Mouse (Mus musculus): Measurements from ENCODE around the gene Adora3. TPM values are rescaled to one million over a fixed set of nuclear protein-coding genes. Genes with fewer than 3 reads are reported as not detected.

The Adora3 gene
- not detected for total RNA-seq (2021)

GRCm38 (mm10) chr3:105870558-105870957 is at the start of gene Adora3, which contains the start of gene Tmigd3:
TSS of gene Adora3 (plus strand) at chr3:105870858.
TSS of gene Tmigd3 (plus strand) at chr3:105870903.
- DNase-seq = no peak

- DNase-seq = no peak
Observed at GRCm38 (mm10) chr3:105821504-105821903, 49.2 kb upstream of the Adora3 start.

- no peak for DNase-seq
Observed at GRCm38 (mm10) chr3:105823609-105824008, 47.0 kb upstream of the Adora3 start.

GRCm38 (mm10) chr3:105824103-105824502 is 46.6 kb upstream of the Adora3 start:
- DNase-seq = peak; percentile 40

DNA sequence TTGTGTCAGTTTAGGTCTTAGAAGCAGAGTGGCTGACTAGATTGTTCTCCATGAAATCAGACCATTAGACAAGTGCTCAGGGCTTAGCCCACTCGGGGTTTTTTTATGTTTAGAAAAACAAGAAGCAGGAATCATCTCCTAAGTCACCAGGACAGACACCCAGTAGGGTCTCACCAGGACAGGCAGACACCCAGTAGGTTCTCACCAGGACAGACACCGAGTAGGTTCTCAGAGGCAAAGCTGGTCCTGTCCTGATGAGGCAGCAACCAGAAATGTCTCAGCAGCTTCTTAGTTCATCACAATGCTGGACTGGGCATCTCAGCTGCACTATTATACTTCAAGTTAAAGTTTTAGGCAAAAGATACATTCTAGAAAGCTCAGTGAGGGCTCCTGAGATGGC is 46.0 kb upstream of the Adora3 start:
- no peak for DNase-seq

DNA sequence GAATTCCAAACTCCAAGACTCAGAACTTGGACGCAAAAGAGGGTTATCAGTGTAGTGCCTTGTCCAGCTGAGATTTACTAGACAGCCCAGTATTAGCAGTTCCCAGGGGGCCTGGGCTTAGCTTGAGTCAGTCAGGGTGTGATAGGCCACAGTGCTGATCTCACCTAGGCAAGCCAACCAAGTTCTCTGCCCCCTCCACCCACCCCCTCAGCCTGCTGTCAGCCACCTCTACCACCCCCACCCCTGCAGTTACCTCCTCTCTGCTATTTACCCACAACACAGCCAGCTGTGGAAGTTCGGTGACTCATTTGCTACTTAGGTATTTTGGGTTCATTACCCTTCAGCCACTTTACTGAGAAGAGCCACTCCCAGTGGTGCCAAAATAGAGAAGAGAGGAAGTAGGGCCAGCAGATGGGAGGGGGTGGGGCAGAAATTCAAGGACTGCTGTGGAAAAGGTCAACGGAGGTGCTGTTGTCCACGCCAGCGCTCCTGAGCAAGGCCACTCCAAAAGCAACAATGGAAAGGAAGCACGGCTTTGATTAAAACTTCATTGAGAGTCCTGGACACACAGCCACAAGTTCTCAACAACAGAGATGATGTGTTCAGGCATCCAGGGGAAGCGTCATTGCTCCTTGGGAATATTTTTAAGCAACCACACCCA is 45.0 kb upstream of the Adora3 start:
- DNase-seq = peak; percentile 70

DNA sequence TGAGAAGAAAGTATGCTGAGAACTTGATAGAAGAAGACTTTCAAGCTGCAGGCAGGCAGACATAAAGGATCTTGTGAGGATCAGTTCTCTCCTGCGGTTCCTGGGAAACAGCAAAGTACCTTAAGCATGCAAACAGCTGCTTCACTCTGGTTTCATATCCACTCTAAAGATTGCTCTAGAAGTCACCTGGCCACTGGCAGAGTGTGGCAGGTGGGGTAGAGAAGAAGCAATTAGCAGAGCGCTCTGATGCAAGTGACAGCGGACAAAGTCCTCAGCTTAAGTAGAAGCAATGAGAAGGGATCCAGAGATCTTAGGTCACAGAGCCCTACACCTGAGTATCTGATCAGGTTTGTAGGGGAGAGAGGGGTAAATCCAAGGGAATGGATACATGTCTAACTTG is 39.1 kb upstream of the Adora3 start:
- DNase-seq = no peak

DNA sequence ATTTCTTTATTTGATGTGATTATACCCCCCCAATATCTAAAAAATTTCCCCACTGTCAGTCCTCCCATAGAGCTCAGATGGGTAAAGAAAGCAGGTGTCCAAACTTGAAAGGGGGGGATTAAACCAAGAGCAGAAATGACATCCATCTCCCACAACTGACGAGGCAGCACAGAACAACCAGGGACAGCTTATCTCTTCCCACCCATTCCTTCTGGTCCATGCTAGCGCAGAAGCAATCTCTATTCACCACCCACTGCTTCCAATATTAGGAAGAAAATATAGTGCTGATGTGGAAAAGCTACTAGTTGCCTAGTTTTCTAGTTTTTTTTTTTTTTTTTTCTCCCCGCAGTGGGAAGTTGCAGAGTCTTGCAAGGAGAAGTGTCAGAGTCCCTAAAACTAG is 34.8 kb upstream of the Adora3 start:
- no peak for DNase-seq

GRCm38 (mm10) chr3:105836883-105837282 is 33.8 kb upstream of the Adora3 start:
- DNase-seq = no peak

- DNase-seq = no peak
Observed at GRCm38 (mm10) chr3:105838655-105839054, 32.0 kb upstream of the Adora3 start.

DNA sequence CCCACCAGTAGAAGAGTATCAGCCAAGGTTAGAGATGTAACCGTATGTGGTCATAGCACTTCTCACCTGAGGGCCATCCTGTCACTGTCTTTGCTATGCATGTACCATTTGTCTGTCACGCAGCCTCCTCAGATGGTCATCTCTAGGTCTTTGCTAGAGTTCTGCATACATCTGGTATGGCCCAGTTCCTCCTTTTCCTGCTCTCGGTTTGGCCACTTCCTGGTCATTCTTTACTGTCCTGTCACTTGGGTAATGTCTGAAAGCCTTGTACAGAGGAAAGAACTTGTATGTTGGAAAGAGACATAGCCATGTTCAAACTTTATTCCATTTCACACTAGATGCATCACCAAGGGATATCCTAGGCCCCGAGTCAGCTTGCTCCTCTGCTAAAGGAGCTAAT is 30.8 kb upstream of the Adora3 start:
- no peak for DNase-seq

DNA sequence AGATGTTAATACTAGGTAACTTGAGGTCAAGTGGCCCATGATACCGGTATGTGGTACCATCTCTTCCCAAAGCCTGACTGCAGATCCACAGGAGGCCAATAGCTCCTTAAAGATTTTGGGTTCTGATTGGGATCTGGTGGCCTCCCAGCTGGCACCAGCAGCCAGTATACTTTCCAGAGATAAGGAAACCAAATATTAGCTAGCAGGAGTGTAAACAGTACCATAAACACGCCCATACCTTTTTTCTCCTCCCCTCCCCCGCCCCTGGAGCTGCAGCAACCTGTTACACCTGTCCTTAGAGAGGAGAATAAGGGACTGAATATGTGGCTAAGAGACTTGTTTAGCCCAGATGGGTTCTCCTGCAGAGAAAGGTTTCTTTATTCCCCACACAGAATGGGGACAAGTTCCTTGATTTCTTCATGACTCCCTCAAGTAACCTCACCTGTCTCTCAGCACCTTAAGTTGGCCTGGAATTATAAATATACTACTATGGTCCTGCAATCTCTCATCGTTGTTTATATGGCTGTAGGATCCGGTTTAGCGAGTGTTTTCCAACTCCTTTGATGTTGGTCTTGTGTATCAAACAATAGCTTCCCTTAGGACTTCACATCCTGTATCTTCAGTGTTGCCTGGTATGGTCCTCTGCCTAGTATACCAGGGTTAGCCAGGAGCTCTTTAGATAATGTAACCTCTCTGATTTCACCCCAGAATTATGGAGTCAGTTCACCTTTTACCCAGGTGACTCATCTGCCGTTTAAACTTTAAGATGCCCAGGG is 24.2 kb upstream of the Adora3 start:
- no peak for DNase-seq

DNA sequence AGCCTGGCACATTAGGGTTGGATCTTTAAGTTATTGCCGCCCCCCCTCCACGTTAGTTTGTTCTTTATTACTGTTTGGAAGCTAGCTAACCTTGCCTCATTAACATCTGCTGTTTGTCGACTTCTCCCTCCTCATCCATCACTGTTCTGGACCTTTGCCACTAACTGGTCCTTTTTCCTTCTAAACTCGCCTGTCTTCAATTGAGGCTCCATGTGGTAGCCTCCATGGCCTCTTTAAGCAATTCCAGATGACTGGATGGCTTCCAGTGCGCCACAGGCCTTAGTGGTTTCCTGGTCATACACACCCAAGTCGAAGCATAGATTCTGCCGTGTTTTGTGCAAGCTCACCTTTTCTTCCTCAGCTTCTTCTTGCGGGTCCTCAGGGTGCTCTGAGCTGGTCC is 16.9 kb upstream of the Adora3 start:
- DNase-seq = no peak

- DNase-seq = no peak
Observed at GRCm38 (mm10) chr3:105854786-105855185, 15.9 kb upstream of the Adora3 start.

DNA sequence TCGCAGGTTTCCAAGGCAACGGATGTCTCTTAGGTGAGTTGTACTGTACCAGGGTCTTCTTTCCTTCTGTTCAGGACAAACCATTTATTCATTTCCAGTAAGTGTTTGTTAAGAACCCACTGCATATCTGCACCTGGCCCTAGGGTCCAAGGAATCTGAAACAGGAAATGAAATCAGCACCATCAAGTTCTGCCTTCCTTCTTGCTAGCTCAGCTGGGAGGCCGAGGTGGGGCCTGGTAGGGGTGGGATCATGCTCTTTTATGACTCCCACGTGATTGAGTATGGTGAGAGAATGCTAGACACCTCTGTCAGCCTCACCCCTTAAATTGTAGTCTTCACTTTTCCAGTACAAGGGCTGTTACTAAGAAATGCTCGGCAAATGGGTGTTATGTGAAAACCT is 13.1 kb upstream of the Adora3 start:
- no peak for DNase-seq

- DNase-seq = no peak
Observed at GRCm38 (mm10) chr3:105861747-105862366, 8.8 kb upstream of the Adora3 start.

- DNase-seq = no peak
Observed at GRCm38 (mm10) chr3:105864123-105864522, 6.5 kb upstream of the Adora3 start.

DNA sequence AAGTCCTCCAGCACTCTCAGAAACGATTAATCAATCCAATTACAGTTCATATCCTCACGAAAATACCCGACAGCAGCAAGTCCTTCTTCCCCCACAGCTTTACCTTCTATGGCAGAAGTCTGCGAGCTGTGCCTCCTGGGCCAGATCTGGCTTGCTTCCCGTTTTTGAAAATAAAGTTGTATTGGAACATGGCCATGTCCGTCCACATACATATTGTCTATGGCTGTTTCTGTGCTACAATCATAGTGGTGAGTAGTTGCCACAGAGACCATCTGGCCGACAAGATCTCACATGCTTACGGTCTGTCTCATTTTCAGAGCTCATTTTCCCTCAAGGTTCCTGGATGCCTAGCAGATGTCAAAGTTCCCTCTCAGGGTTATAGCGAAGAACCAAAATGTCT is 5.5 kb upstream of the Adora3 start:
- DNase-seq = no peak

DNA sequence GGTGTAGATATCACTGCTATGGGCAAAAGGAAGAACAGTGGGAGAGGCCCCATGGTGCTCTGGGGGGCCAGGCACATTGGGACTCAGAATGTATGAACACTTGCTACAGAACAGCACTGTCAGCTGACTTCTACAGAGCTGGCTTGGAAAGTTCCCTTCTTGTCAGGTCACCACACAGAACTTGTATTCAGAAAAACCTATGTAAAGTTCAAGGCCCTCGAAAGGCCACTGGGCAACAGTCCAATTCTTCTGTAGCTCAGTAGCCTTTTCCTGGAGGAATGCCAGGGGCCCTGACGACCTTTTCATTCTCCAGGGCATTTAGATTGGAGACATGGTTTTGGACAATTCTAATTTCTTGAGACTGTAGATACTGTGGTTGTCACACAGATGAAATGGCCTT is 2.5 kb upstream of the Adora3 start:
- peak; percentile 53 for DNase-seq

- no peak for DNase-seq
Observed at GRCm38 (mm10) chr3:105872034-105872433, 1.4 kb downstream of the Adora3 start.

GRCm38 (mm10) chr3:105872579-105872978 is 1.9 kb downstream of the Adora3 start:
- DNase-seq = no peak

- DNase-seq = no peak
Observed at GRCm38 (mm10) chr3:105873451-105874445, 3.1 kb downstream of the Adora3 start.

Data from heart, postnatal 4 days (tissue).